Mouse (Mus musculus) midbrain, postnatal 0 days (tissue): Measurements from ENCODE around the gene Dcaf8. TPM values are rescaled to one million over a fixed set of nuclear protein-coding genes. Genes with fewer than 3 reads are reported as not detected.
"Not testable (repeated sequence)": the region's sequence is repeated elsewhere in the genome, so short reads cannot be mapped to it uniquely, and the experiment has no call there.

ENCODE experiments used
- ATAC-seq: fragments of 200-750 bp; cut with Nextera tagmentation; 2 replicates; pipeline ENCODE4 v1.8.0; 2017; ENCODE audit warnings: moderate number of reproducible peaks, mild to moderate bottlenecking, moderate TSS enrichment, moderate library complexity; ENCODE audit not compliant: low FRiP score
- DNase-seq: peaks from one replicate; pipeline ENCODE4 v3.0.0-alpha.2; 2015; ENCODE audit warnings: low spot score
- H3K27ac ChIP-seq: fragments of 300-500 bp; sonication (generic); 2 replicates; pipeline ENCODE4 v1.5.1; 2014; ENCODE audit warnings: low read depth, mild to moderate bottlenecking, low read length, mixed read lengths
- H3K27me3 ChIP-seq: fragments of 300-500 bp; sonication (generic); 2 replicates; pipeline ENCODE4 v1.6.1; 2014; ENCODE audit warnings: low read length, control low read depth, mixed read lengths; ENCODE audit not compliant: insufficient read depth
- H3K36me3 ChIP-seq: fragments of 300-500 bp; sonication (generic); 2 replicates; pipeline ENCODE4 v1.6.1; 2014; ENCODE audit warnings: low read length, control low read depth, mixed read lengths; ENCODE audit not compliant: insufficient read depth
- H3K4me1 ChIP-seq: fragments of 300-500 bp; sonication (generic); 2 replicates; pipeline ENCODE4 v1.6.1; 2014; ENCODE audit warnings: mild to moderate bottlenecking, control low read depth, antibody characterized with exemption, low read length, mixed read lengths; ENCODE audit not compliant: insufficient read depth
- H3K4me2 ChIP-seq: fragments of 300-500 bp; sonication (generic); 2 replicates; pipeline ENCODE4 v1.6.1; 2014; ENCODE audit warnings: low read depth, mild to moderate bottlenecking, low read length, mixed read lengths; ENCODE audit not compliant: poor library complexity, severe bottlenecking
- H3K4me3 ChIP-seq: fragments of 300-500 bp; sonication (generic); 2 replicates; pipeline ENCODE4 v1.5.1; 2014; ENCODE audit warnings: low read depth, mild to moderate bottlenecking, low read length, moderate library complexity
- H3K9ac ChIP-seq: fragments of 300-500 bp; sonication (generic); replicated peaks from 2 replicates; pipeline ENCODE4 v1.6.1; 2014; ENCODE audit warnings: mild to moderate bottlenecking, low read length, moderate library complexity, mixed read lengths; ENCODE audit not compliant: poor library complexity, severe bottlenecking
- H3K9me3 ChIP-seq: fragments of 300-500 bp; sonication (generic); 2 replicates; pipeline ENCODE4 v1.6.1; 2016; ENCODE audit warnings: low read length, control low read depth
- CTCF ChIP-seq: IDR thresholded peaks from 2 replicates; pipeline ENCODE4 v1.5.1; 2016; ENCODE audit warnings: antibody characterized with exemption, mild to moderate bottlenecking
- WGBS: fragments of 180-500 bp; shearing (Covaris S2); extraction: QIAGEN DNeasy Blood & Tissue Kit; methylation state at CpG from one replicate; pipeline ENCODE4 v1.1.7; 2014; 5-methylcytosine and 5-hydroxymethylcytosine counted together
- polyA plus RNA-seq: library from polyadenylated mRNA; unstranded; fragments of >200 nt; fragmentation: Nextera tagmentation; extraction: Ambion mirVana; gene quantifications from 2 replicates; pipeline ENCODE4 v1.2.1, GENCODE M21; 2015
- total RNA-seq: library from RNA; depleted of rRNA; stranded (reverse); fragments of >200 nt; gene quantifications from 2 replicates; pipeline ENCODE4 v1.2.3, GENCODE M21; 2014; rRNA removed

The Dcaf8 gene
- total and polyA plus RNA-seq, 2 experiments from 2014 or later, result 64.6 to 66.8 TPM

- Histone ChIP-seq H3K27me3 (no peaks in the 10 kb centered on the region), H3K27ac (no peak overlapping the region), H3K4me2 (no peak overlapping the region), H3K4me3 (no peak overlapping the region), H3K36me3 (no peaks in the 10 kb centered on the region), H3K9me3 (no peaks in the 10 kb centered on the region), H3K9ac (no peak overlapping the region), H3K4me1 (no peaks in the 10 kb centered on the region)
- DNase-seq (no peak), ATAC-seq (no peak)
- WGBS, result 27% methylated on average over 6 of the region's 6 CpGs
- TF ChIP-seq CTCF, result no peak
Measured at GRCm38 (mm10) chr1:172240945-172241708, 93.2 kb downstream of the Dcaf8 start.

GRCm38 (mm10) chr1:172242401-172242800, 94.5 kb downstream of the Dcaf8 start:
- no peaks in the 10 kb centered on the region for H3K27me3 ChIP-seq
- no peak for TF ChIP-seq CTCF
- 13% methylated on average over 2 of the region's 2 CpGs for WGBS
- ATAC-seq (peak; percentile 72; the same call in 1 of the 2 replicates), DNase-seq (peak; percentile 60)
- H3K9me3 ChIP-seq, result no peaks in the 10 kb centered on the region
- no peaks in the 10 kb centered on the region for H3K4me1 ChIP-seq
- no peak overlapping the region for H3K4me2 ChIP-seq
- no peaks in the 10 kb centered on the region for H3K36me3 ChIP-seq
- no peak overlapping the region for H3K4me3 ChIP-seq
- no peak overlapping the region for H3K27ac ChIP-seq
- no peak overlapping the region for H3K9ac ChIP-seq

GRCm38 (mm10) chr1:172243547-172244205, 95.8 kb downstream of the Dcaf8 start:
- Histone ChIP-seq H3K4me3 (no peak overlapping the region), H3K27ac (no peak overlapping the region), H3K27me3 (no peaks in the 10 kb centered on the region), H3K4me2 (no peak overlapping the region), H3K4me1 (no peaks in the 10 kb centered on the region), H3K36me3 (no peaks in the 10 kb centered on the region), H3K9me3 (no peaks in the 10 kb centered on the region), H3K9ac (no peak overlapping the region)
- 31% methylated on average over 16 of the region's 16 CpGs for WGBS
- DNase-seq (no peak), ATAC-seq (no peak)
- TF ChIP-seq CTCF, result peak; percentile 29

GRCm38 (mm10) chr1:172244645-172245044, 96.8 kb downstream of the Dcaf8 start:
- 51% methylated on average over 23 of the region's 23 CpGs for WGBS
- not testable (repeated sequence) for H3K4me3 ChIP-seq, H3K36me3 ChIP-seq

More at GRCm38 (mm10) chr1:172244645-172245044, 96.8 kb downstream of the Dcaf8 start:
- ATAC-seq, DNase-seq, H3K27ac ChIP-seq, H3K4me2 ChIP-seq, H3K9ac ChIP-seq, H3K27me3 ChIP-seq, H3K9me3 ChIP-seq, H3K4me1 ChIP-seq: not testable (repeated sequence)

Other genes starting within 250 kb of the Dcaf8 start
- gene Slamf6, start 230.6 kb upstream of the Dcaf8 start, total RNA-seq, result not detected in 2 replicates
- 0.05 and 0.10 TPM in 2 replicates for gene Slamf6, start 230.6 kb upstream of the Dcaf8 start, polyA plus RNA-seq
- 85.8 and 115 TPM in 2 replicates for gene Vangl2, start 119.6 kb upstream of the Dcaf8 start, total RNA-seq
- gene Vangl2, start 119.6 kb upstream of the Dcaf8 start, polyA plus RNA-seq, result 43.1 and 44.2 TPM in 2 replicates
- 0.38 and 3.6 TPM in 2 replicates for gene Nhlh1, start 90.5 kb upstream of the Dcaf8 start, total RNA-seq
- 0.12 TPM in 1 of 2 replicates, not detected in the other for gene Nhlh1, start 90.5 kb upstream of the Dcaf8 start, polyA plus RNA-seq
- gene Copa, start 65.6 kb upstream of the Dcaf8 start, total RNA-seq, result 207 and 225 TPM in 2 replicates
- gene Copa, start 65.6 kb upstream of the Dcaf8 start, polyA plus RNA-seq, result 149 and 155 TPM in 2 replicates
- gene Ncstn, start 65.3 kb upstream of the Dcaf8 start, total RNA-seq, result 70.3 and 78.7 TPM in 2 replicates
- 93.3 and 93.7 TPM in 2 replicates for gene Ncstn, start 65.3 kb upstream of the Dcaf8 start, polyA plus RNA-seq
- 154 and 200 TPM in 2 replicates for gene Pex19, start 21.3 kb upstream of the Dcaf8 start, total RNA-seq
- 140 and 146 TPM in 2 replicates for gene Pex19, start 21.3 kb upstream of the Dcaf8 start, polyA plus RNA-seq
- 311 and 342 TPM in 2 replicates for gene Pea15a, start 58.7 kb downstream of the Dcaf8 start, total RNA-seq
- gene Pea15a, start 58.7 kb downstream of the Dcaf8 start, polyA plus RNA-seq, result 501 and 555 TPM in 2 replicates
- 0.99 TPM in 1 of 2 replicates, not detected in the other for gene Casq1, start 71.8 kb downstream of the Dcaf8 start, total RNA-seq
- gene Casq1, start 71.8 kb downstream of the Dcaf8 start, polyA plus RNA-seq, result 1.3 and 2.2 TPM in 2 replicates
- 0.05 and 0.14 TPM in 2 replicates for gene Atp1a4, start 110.3 kb downstream of the Dcaf8 start, total RNA-seq
- gene Atp1a4, start 110.3 kb downstream of the Dcaf8 start, polyA plus RNA-seq, result 0.05 TPM in 1 of 2 replicates, not detected in the other
- 114 and 115 TPM in 2 replicates for gene Igsf8, start 113.6 kb downstream of the Dcaf8 start, total RNA-seq
- gene Igsf8, start 113.6 kb downstream of the Dcaf8 start, polyA plus RNA-seq, result 79.6 and 88.8 TPM in 2 replicates
- gene Atp1a2, start 150.0 kb downstream of the Dcaf8 start, total RNA-seq, result 398 and 409 TPM in 2 replicates
- gene Atp1a2, start 150.0 kb downstream of the Dcaf8 start, polyA plus RNA-seq, result 94.4 and 100 TPM in 2 replicates
- gene Kcnj9, start 181.2 kb downstream of the Dcaf8 start, total RNA-seq, result 13.9 and 14.1 TPM in 2 replicates
- 5.8 and 6.7 TPM in 2 replicates for gene Kcnj9, start 181.2 kb downstream of the Dcaf8 start, polyA plus RNA-seq
- gene Kcnj10, start 193.1 kb downstream of the Dcaf8 start, total RNA-seq, result 6.1 and 6.6 TPM in 2 replicates
- 3.6 and 3.9 TPM in 2 replicates for gene Kcnj10, start 193.1 kb downstream of the Dcaf8 start, polyA plus RNA-seq
- 11.5 and 16.4 TPM in 2 replicates for gene Pigm, start 228.5 kb downstream of the Dcaf8 start, total RNA-seq
- gene Pigm, start 228.5 kb downstream of the Dcaf8 start, polyA plus RNA-seq, result 2.2 and 2.6 TPM in 2 replicates